Mouse (Mus musculus) liver, adult (tissue): ENCODE measurements around the gene Syne1.

Experiments
- GATA4 ChIP-seq: IDR thresholded peaks from 2 replicates; pipeline ENCODE4 v1.6.1; 2014; ENCODE audit warnings: mild to moderate bottlenecking, low read length; ENCODE audit not compliant: insufficient replicate concordance

The Syne1 gene

DNA sequence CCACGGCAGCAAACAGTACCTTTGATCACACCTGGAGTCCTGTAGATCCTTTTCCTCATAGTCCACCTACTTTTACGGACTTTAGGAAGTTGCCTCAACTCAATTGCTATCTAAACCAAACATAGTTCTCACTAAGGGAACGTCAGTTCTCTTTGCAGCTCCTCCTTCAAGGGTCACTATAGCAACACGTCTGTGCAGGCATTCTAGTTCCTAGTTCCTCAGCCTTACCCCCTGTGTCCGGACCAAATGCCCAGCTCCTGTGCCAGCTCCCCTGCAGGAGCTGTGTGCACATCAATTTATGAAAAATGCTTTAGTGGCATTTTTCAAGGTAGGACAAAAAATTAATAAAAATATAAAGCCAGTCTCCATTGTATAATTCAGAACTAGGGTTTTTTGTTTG is 63.2 kb downstream of the Syne1 start:
- no peak for TF ChIP-seq GATA4

DNA sequence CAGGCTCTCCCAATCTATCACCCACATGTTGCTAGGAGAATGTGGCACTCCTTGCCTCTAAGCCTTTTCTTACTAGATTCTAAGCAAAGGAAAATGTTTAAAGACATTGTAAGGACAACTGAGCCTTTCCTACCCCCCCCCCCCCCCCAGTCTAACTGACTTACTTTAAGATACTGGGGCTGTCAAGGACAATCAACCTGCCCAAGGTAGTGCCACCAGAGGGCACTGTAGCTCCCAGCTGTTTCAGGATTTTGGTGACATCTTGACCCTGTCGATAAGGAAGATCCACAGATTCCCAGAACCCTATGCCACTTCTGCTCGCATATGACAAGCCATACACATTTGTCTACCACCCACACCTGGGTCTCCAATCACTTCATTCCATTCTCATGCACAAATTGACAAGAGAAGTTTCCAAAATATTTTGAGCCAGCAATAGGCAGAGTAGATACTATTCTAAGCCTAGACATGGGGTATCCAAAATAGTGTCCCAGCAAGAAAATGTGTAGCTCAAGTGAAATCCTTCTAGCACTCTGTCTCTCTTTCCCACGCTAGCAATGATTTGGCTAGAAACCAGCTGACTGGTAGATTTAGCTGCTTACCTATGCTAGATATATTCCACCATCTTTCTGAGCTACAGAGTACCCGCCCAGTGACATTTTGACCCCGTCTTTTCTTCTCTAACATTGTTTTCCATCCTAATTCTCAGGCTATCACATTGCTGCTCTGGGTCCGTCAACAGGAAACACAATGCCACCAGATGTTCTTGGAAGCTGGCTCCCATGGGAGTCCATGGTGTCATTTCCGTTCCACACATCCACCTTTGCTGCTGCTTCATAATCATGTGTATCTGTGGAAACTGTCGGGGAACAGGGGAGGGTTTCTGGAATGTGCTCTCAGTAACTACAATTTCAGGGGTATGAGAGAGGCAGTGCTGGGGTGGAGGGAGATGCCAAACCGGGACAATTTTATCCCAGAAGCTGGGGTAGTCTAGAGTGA is 70.4 kb downstream of the Syne1 start:
- no peak for TF ChIP-seq GATA4

DNA sequence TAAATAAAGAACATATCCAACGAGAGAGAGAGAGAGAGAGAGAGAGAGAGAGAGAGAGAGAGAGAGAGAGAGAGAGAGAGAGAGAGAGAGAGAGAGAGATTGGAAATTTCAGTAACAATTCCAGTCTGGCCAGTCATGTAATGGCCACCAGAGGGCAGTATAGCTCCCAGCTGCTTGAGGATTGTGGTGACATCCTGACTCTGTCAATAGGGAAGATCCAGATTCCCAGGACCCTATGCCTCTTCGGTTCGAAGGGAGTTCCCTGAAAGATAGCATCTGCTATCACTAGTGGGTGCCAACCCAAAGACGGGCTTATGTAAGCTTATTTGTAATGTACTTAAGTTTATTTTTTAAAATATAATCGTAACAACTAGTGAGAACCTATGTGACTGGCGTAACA is 71.2 kb downstream of the Syne1 start:
- TF ChIP-seq GATA4 = no peak

DNA sequence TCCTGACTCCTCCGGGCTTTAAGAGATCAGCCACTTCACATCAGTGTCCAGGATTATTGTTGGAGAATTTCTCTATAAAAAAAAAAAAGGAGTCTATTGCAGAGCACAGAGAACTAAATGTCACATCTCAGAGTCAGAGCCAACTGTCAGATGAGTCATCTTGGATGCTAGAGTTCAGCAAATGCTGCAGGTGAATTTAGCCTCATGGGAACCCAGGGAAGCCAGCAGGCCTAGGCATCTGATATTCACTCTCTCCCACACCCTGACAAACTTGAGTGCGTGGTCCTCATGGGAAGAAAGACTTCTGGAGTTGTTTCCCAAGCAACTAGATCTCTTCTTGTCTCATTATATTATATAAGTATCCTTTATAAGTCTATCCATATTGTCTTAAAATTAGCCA is 82.6 kb downstream of the Syne1 start:
- TF ChIP-seq GATA4 = no peak

DNA sequence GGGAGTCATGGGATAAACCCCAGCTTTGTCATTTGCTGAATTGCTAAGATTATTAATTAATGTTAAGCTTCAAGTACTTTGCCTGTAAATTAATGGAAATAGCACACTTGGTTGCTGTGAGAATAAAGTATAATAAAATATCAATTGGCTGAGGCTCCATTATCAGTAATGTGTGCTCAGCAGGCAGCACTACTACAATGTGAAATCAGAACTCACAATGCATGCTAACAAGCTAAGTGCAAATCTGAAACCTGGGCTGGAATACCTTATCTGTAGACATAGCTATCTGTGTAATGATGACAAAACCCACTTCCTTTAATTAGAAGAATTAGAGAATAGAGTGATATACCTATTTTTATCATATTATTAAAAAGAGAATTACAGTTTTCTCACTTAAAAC is 97.5 kb downstream of the Syne1 start:
- TF ChIP-seq GATA4 = no peak

DNA sequence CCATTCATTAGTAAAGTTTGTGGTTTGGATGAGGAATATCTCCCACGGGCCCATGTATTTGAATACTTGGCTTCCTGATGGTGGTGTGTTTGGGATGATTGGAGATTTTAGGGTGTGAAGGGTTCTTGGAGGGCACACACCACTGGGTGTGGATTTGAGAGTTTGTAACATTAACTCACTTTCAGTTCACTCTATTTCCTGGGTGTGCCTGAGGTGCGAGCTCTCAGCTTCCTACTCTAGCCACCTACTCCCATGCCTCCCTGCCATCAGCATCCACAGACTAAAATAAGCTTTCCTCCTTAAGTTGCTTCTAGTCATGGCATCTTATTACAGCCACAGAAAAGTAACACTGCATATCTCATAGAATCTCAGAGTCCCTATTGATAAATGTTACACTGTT is 101.3 kb downstream of the Syne1 start:
- no peak for TF ChIP-seq GATA4

DNA sequence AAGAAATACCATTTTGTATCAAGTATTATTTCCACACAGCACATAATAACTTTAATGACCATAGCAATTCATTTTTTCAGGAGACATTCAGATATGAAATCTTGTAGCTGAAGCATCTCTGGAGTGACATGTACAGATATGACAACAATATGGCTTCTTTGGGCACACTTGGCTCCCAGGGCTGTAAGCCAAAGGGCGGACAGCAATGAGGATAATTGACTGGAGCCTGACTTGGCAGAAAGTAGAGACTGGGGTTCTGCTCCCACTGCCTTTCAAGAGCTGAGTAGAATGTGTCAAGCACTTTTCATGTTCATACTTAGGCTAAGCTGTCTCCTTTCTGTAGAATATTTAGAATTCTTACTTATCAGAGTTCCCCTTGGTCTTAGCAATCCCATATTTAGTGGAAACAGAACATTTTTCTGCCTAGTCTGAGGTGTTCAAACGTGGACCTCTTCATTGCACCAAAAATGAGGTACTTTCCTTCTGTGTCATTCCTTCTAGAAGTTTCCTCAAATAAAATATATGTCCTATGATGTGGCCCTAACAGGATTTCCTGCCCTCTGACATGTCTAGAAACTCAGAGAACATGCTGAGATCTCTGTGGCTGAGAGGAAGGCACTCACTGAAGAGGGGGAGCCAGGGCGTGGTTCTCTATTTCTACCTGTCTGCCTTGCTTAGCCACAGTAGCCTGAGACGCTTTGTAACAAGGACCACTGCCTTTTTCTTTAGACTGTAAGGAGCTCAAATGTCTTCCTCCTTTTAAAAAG is 103.1 kb downstream of the Syne1 start:
- TF ChIP-seq GATA4 = no peak

DNA sequence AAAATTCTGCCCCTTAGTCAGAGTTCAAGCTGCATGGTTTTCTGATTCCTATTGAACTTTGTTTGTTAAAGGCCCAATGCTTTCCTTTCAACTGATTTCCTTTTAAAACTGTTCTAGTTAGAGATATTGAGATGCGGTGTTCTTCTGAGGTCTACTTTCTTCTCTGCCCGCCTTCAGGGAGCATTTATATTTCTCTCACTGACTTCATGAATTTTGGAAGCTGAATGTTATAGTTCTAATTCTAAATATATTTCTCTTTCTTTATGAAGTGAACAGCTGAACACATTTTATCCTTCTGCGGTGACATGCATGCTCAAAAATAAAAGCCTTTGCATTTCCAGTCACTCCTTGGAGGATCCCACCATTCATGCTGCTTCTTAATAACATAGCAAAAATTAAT is 106.0 kb downstream of the Syne1 start:
- TF ChIP-seq GATA4 = no peak

DNA sequence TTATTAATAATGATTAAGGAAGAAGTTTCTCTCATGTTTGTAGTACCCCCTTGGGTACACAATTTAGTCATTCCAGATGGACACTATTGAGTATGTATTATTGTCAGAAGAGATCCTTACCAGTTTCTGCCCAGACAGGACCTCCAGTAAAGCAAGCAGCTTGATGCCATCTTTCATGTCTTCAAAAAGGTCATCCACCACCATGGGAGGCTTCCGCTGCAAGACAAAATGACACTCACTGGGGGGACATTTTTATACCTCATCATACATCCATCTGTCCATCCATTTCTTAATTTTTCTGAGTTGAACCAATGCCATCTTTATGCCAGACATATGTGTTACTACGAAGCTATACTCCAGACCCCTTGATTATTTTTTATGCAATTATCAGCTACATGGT is 108.3 kb downstream of the Syne1 start:
- no peak for TF ChIP-seq GATA4

DNA sequence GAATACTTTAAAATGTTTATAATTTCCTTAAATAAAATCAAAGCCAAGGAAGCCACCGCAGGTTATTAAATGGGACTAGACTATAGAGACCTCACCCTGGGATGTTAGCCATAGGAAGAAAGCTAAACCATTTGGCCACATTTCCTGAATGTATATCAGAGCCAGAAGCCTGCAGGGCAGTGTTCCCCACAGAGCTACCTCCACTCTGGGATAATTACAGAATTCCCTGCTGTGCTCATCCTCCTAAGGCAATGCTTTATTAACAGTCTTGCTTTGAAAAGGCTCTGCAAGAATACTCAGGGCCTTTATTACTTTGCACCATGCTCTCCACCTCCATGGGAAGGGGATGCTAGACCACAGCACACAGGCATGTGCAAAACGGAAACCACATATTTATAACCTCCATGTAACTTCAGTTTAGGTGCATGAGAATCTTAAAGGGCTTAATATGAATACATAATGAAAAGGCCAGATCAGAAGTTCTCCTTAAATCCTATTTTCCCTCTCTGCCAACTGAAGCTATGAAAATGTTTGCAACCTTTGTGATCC is 111.4 kb downstream of the Syne1 start:
- TF ChIP-seq GATA4 = no peak

DNA sequence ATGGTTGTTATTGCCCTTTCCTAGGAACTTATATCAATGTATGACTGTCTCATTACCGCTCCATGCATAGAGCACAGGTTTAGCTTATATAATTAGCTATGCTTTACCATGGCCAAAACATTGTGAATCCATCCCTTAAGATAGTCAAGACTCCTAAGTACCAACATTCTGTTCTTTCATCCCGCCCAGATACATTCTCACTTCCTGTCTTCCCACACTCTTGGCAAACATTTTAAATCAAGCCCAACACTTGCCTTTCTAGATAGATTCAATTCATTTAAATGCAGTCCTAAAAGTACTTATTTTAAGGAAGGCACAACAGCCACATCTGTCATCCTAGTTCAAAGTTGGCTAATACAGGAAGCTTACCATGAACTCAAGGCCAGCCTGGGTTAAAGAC is 113.5 kb downstream of the Syne1 start:
- no peak for TF ChIP-seq GATA4

DNA sequence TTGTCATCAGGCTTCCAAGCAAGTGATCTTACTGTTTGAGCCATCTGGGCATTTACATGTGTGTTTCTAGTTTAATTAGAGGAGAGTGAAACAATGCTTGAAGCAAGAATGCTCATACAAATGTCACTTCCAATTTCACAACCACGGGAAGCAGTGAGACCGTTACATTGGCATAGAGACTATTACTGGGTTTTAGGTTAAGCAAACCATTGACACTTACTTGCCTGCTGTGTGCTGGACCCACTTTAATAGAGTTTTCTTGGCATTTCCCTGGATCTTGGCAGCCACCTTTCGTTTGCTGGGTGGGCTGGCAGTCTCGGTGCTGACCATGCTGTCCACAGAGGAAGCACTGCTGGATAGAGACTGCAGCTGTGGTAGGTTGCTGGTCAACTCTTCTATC is 127.3 kb downstream of the Syne1 start:
- TF ChIP-seq GATA4 = no peak

DNA sequence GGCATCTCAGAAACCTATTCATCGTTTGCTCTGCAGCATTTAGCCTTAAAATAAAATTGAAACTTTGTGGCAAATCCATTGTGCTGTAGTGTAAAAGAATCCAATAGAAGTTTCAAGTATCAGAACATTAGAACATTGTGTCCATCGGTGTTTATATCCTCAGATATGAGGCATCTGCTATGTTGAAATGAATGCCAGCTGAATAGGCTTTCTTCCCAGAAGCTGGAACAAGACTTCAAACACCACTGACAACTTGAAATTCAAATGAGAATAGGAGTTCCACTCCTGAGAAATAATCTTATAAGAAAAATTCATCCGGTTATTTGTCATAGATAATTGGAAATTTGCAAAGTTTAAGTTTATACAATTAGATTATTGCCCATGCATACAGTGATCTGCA is 135.6 kb downstream of the Syne1 start:
- TF ChIP-seq GATA4 = no peak

DNA sequence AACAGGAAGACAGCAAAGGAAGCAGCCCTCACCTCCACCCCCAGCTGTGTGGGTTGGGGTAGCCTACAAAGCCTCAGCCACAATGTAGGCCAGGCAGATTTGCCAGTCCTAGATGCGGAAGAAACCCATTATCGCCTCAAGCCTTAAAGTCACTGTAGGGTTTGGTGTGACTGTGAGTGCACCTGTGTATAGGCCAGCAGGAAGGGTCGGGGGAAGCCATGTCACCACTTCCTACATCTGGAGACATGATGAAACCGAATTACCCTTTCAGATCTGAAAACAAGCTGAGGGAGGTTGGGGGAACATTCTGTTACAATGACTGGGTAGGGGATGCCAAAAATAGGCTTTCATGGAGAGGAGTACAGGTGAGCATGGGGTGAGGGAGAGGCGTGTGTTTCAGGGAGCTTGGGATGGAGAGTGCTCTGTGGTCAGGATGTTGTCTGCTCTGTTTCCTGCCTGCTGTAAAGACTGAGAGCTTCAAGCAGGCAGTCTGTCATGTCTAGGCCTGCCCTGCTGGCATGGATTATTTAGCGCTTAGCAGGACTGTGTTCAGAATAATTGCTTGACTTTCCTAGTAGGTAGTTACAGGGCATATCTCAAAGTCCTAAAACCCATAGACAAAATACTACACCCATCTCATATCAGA is 167.0 kb downstream of the Syne1 start:
- no peak for TF ChIP-seq GATA4

DNA sequence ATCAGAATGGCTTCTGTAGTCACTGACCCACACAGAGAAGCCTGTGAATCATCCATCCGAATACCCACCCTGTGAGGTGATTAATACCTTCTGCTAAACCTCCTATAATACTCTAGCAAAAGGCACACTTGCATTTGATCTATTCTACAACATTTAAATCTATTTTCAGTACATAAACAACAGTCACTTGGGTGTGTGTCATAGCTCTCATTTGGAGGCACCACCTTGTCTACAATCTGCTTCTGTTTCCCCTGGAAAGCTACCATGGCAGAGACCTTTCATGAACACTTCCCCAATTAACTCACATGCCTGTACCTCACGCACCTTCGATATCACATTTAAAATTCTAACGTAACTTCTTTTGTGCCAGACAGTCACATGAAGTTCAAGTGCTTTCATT is 169.7 kb downstream of the Syne1 start:
- TF ChIP-seq GATA4 = no peak
